Mouse (Mus musculus): Measurements from ENCODE around the gene Grhpr.
A peak's percentile ranks its signal among the peaks of the same experiment; 100 is the strongest.
"Not testable (repeated sequence)": the region's sequence is repeated elsewhere in the genome, so short reads cannot be mapped to it uniquely, and the experiment has no call there.

Gene Grhpr

DNA sequence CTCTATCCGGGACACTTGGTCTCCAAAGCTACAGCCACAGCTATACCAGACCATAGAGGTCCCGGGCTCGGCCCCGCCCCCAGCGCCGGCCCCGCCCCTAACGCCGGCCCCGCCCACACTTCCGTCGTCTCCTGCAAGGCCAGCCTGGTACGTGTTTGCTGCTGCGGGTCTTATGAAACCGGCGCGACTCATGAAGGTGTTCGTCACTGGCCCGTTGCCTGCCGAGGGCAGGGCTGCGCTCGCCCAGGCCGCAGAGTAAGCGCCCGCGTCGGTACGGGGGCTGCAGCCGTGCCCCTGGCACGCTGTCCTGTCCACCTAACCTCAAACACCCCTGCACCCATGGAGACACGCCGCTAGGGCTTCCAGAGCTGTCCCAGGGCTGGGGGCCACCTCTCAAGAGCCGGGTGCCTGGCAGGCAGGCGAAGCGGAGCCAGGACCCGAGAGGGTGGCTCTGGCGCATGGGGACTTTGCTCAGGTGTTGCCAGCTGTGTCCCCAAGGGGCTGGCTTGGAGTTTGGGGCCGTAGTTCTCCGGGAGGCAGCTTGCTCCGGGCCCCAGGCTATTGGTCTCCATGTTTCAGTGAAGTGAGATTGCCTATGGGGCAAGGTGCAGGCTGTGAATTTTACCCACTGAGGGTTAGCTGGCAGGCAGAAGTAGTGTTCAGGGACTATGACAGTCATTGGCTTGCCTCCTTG, at the start of gene Grhpr:
Grhpr (plus strand) TSS at position 116 of the 694 bp plus-strand sequence.
- peak; percentile 60 for DNase-seq (ENCODE audit: extremely low read depth, low read depth)

DNA sequence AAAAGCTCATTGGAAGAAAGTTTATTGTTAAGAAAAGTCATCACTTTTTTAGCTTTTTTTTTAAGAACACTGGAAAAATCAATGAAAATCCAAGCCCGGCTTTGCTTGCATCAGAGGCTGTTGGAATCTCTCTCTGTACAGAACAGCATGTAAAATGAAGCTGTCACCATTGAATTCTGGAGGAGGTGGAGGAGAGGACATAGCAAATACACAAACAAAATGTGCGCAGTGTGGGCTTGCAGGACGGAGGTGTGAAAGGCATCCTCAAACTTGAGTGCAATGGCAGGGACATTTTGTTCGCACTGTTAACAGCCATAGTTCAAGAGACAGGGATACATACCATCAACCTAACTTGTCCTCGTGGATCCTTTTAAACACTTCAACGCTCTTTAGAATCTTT, 49.5 kb upstream of the Grhpr start:
- DNase-seq (ENCODE audit: extremely low read depth, low read depth), result no peak

- DNase-seq (ENCODE audit: extremely low read depth, low read depth), result no peak
Observed at GRCm38 (mm10) chr4:44938359-44939340, 42.5 kb upstream of the Grhpr start.

DNA sequence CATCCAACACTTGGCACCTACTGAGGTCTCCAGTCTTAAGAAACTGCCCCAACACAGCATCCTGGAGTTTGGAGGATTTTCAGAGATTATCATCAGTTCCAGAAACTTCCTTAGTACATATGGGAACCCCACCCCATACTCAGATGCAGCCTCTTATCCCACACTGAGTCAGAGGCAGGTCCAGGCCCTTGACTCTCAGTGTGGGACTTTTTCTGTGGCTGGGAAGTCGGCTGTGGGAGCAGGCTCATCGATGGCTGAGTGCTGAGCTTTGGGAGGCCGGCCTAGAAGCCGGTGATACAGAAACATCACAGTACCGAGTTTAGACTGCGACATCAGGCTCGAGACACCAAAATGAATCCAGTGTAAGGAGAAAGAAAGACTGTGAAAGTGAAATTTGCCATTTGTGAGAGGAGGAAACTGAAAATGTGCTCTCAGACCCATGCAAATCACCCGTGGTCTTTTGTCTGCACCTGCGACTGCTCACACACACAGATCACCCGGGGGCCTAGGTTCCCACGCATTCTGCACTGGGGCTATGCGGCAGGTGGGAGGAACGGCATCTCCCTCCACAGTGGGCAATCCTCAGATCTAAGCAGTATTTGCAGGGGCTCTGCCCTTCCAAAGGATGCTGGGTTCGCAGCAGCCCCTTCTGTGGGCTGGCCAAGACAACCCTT, 41.5 kb upstream of the Grhpr start:
- no peak for DNase-seq (ENCODE audit: extremely low read depth, low read depth)

- DNase-seq (ENCODE audit: extremely low read depth, low read depth), result no peak
Observed at GRCm38 (mm10) chr4:44940286-44940685, 40.9 kb upstream of the Grhpr start.

GRCm38 (mm10) chr4:44942237-44942636, 39.0 kb upstream of the Grhpr start:
- DNase-seq (ENCODE audit: extremely low read depth, low read depth), result peak; percentile 80

GRCm38 (mm10) chr4:44943480-44943879, 37.7 kb upstream of the Grhpr start:
- no peak for DNase-seq (ENCODE audit: extremely low read depth, low read depth)

- no peak for DNase-seq (ENCODE audit: extremely low read depth, low read depth)
Observed at GRCm38 (mm10) chr4:44944426-44945075, 36.6 kb upstream of the Grhpr start.

DNA sequence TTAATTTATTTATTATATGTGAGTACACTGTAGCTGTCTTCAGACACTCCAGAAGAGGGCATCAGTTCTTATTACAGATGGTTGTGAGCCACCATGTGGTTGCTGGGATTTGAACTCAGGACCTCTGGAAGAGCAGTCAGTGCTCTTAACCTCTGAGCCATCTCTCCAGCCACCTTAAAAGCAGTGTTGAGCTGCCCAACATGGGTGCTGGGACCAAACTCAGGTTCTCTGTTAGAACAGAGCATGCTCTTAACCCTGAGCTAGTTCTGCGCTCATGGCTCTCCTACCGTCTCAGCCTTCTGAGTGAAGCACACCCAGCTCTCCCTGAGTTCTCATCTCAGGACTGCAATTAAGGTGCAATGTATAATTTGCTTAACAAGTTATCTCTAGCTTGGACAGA, 35.1 kb upstream of the Grhpr start:
- DNase-seq (ENCODE audit: extremely low read depth, low read depth), result not testable (repeated sequence)

GRCm38 (mm10) chr4:44947464-44947863, 33.7 kb upstream of the Grhpr start:
- no peak for DNase-seq (ENCODE audit: extremely low read depth, low read depth)

DNA sequence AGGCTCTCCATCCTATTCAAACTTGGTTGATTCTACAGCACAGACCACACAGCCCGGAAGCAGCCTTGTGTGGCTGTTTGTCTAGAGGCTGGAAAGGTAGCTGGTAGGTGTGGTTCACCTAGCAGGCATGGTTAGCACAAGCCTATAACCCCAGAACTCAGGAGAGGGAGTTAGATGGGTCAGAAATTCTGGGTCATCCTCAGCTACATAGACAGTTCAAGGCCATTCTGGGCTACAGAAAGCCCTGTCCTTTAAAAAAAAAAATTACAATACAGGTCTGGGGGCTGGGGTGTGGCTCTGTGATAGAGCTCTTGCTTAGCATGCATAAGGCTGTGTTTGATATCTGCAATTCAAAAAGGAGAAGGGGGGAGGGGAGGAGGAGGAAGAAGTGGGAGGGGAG, 32.9 kb upstream of the Grhpr start:
- no peak for DNase-seq (ENCODE audit: extremely low read depth, low read depth)

DNA sequence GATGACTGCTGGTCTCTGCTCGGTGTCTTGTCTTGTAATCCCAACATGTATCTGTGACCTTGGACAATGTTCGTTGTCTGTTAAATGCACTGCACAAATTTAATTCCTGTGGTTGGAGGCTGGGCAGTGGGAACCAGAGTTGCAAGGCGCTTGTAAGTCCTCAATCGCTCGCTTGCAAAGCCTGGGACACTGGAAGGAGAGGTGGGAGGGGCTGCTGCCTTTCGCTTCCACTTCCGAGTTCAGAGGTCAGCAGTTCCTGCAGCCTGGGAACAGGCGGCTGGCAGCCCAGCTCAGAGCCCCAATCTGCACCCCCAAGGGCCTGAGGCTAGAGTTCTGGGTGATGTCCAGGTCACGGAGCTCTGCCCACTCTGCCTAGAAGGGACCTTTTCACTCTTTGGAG, 28.2 kb upstream of the Grhpr start:
- DNase-seq (ENCODE audit: extremely low read depth, low read depth), result no peak

- DNase-seq (ENCODE audit: extremely low read depth, low read depth), result no peak
Observed at GRCm38 (mm10) chr4:44958776-44959175, 22.4 kb upstream of the Grhpr start.

- no peak for DNase-seq (ENCODE audit: extremely low read depth, low read depth)
Observed at GRCm38 (mm10) chr4:44959220-44959619, 22.0 kb upstream of the Grhpr start.

DNA sequence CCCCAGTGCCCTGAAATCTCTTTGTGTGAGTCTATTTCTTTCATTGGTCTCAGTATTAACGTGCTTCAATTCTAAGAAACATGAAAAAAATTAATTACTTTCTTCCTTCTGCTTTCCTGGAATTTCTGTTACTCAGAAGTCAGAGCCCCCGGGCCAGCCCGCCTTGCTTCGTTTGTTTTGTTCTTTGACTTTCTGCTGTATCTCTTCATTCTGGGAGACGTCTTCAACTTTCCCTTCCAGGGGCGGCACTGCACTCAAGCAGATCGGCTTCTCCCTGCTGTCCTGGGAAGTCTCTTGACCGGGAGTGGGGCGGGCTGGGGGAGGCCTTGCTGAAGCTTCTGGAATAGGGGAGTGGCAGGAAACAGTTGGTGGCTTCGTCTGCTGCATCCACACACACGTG, 18.0 kb upstream of the Grhpr start:
- DNase-seq (ENCODE audit: extremely low read depth, low read depth), result peak; percentile 42

DNA sequence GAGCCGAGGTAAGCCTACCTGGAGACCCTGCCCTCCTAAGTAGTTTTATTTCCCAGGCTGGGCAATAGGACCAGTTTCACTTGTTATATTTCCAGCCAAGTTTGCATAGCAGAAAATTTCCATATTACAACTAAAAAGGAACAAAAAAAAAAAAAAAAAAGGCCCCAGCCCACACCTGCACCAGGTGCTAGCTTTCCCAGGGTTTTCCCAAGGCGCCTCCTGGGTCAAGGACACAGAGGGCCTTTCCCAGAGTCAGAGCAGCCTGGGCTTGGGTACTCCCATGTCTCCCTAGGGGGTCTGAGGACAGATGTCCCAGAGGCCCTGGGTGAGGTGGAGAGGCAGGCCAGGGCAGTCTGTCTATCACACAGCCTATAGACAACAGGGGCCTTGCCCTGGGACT, 16.0 kb upstream of the Grhpr start:
- DNase-seq (ENCODE audit: extremely low read depth, low read depth), result no peak

DNA sequence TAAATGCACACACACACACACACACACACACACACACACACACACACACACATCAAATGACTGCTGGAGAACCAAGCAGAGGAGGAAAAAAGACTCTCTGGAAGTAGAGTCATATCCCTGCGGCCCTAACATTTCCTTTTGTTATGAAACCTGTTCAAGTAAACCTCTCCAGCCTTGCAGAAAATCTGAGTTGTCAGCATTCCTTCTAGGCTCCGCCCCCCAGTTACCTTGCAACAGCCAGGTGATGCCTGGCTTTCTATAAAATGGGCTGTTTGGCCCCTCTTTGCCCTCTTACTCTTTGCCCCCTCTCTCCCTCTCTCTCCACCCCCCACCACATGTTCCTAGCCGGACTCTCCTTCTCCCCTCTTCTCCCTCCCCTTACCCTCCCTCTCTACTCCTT, 15.5 kb upstream of the Grhpr start:
- DNase-seq (ENCODE audit: extremely low read depth, low read depth), result no peak

- no peak for DNase-seq (ENCODE audit: extremely low read depth, low read depth)
Observed at GRCm38 (mm10) chr4:44967402-44967801, 13.8 kb upstream of the Grhpr start.

- DNase-seq (ENCODE audit: extremely low read depth, low read depth), result no peak
Observed at GRCm38 (mm10) chr4:44970056-44970455, 11.1 kb upstream of the Grhpr start.

- peak; percentile 51 for DNase-seq (ENCODE audit: extremely low read depth, low read depth)
Observed at GRCm38 (mm10) chr4:44970612-44971110, 10.5 kb upstream of the Grhpr start.

GRCm38 (mm10) chr4:44973450-44973849, 7.7 kb upstream of the Grhpr start:
- peak; percentile 77 for DNase-seq (ENCODE audit: extremely low read depth, low read depth)

Data from MEL-GATA-1-ER (cell line).